8 mouse cellular contexts compared by ENCODE assay signal in the genomic region with DNA sequence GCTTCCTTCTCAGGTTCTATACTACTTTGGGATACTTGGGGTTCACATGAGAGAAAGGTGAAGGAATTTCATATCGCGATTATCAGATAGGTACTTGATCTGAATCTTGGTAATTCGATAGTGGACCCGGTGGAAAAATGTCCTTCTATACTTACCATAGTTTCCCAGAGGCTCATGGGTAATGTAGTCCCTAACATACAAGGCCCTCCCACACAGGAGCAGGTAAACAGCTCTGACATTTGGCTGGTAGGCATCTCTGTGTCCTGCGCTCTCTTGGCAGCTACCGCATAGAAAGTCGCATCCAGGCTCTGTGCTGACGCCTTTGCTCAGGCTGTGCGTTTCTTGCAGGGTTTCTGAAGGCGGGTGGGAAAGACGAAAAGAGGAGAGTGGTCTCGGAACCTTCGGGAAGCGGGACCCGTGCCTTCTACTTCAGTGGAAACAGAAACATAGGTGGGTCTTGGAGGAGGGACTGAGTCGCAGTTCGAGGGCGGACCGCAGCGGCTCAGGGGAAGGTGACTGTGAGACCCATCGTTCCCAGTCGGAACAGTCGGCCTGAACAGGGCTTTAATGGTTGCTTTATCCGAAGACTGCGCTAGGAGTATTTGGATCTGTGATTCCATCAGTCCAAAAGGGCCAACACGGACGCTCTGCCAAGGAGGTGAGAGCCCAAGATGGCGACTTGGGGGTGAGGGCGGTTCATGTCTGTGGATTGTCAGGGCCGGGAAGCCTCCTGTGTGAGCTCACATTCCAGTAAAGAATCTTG. TPM values are rescaled to one million over a fixed set of nuclear protein-coding genes. Genes with fewer than 3 reads are reported as not detected.
A peak's percentile ranks its signal among the peaks of the same experiment; 100 is the strongest.
DNase-seq lines count a peak whose midpoint lies in the region; ATAC-seq and TF ChIP-seq lines count a peak whose summit lies in the region.

A gene (plus strand): TSS at position 170 of the 763 bp plus-strand sequence.

- H3K27me3 ChIP-seq in MEL (ENCODE audit: control insufficient read depth in 1 of 2, insufficient read depth in 2 of 2, low read length in 2 of 2) = no peaks in the 10 kb centered on the region
- no peaks in the 10 kb centered on the region for H3K27me3 ChIP-seq in forebrain, embryonic 15.5 days
- no peaks in the 10 kb centered on the region for H3K27me3 ChIP-seq in liver, postnatal 0 days (ENCODE audit: insufficient read depth, low read length)
- H3K27me3 ChIP-seq in neural tube, embryonic 14.5 days (ENCODE audit: control insufficient read depth, insufficient read depth, low read length) = no peaks in the 10 kb centered on the region
- no peaks in the 10 kb centered on the region for H3K27me3 ChIP-seq in testis, adult 2 months (ENCODE audit: control insufficient read depth, insufficient read depth, low read length)

- no peak for TF ChIP-seq RAD21 in MEL (IDR thresholded peaks at IDR 0.05; ENCODE audit: low read depth, low read length)

- H3K4me1 ChIP-seq in MEL (ENCODE audit: control insufficient read depth in 1 of 2, insufficient read depth in 2 of 2, low read length in 2 of 2) = peaks cover 0 to 3% of the 10 kb centered on the region in 2 experiments; a peak in 1 of 4 replicates
- peaks cover 29% of the 10 kb centered on the region for H3K4me1 ChIP-seq in forebrain, embryonic 15.5 days
- H3K4me1 ChIP-seq in liver, postnatal 0 days (ENCODE audit: insufficient read depth) = peaks cover 28% of the 10 kb centered on the region
- peaks cover 26% of the 10 kb centered on the region for H3K4me1 ChIP-seq in neural tube, embryonic 14.5 days (ENCODE audit: control insufficient read depth, insufficient read depth, low read length)
- H3K4me1 ChIP-seq in testis, adult 2 months (ENCODE audit: control insufficient read depth, insufficient read depth, low read length) = no peaks in the 10 kb centered on the region; the same call in none of the 2 replicates

- peak in 1 of 2 experiments; percentile 47; a peak in 1 of 4 replicates for TF ChIP-seq POLR2A in MEL (IDR thresholded peaks at IDR 0.05; ENCODE audit: control insufficient read depth in 1 of 2, insufficient read depth in 1 of 2, low read depth in 1 of 2, low read length in 2 of 2, poor library complexity in 1 of 2)
- peak; percentile 73 for TF ChIP-seq POLR2A in testis, adult 2 months (IDR thresholded peaks at IDR 0.05; ENCODE audit: control insufficient read depth, low read depth, low read length)

- peaks cover 0 to 7% of the 10 kb centered on the region in 2 experiments; a peak in 1 of 4 replicates for H3K36me3 ChIP-seq in MEL (ENCODE audit: control insufficient read depth in 1 of 2, insufficient read depth in 2 of 2, low read length in 2 of 2)
- H3K36me3 ChIP-seq in forebrain, embryonic 15.5 days = peaks cover 5% of the 10 kb centered on the region; the same call in 1 of the 2 replicates
- H3K36me3 ChIP-seq in liver, postnatal 0 days (replicated peaks; ENCODE audit: insufficient read depth, low read length) = 0 out of 2 replicates have a peak, but pooled peaks cover 4% of the 10 kb centered on the region
- H3K36me3 ChIP-seq in neural tube, embryonic 14.5 days (ENCODE audit: control insufficient read depth, insufficient read depth, low read length) = no peaks in the 10 kb centered on the region
- H3K36me3 ChIP-seq in testis, adult 2 months (ENCODE audit: control insufficient read depth, insufficient read depth, low read length) = no peaks in the 10 kb centered on the region

- H3K79me2 ChIP-seq in MEL (ENCODE audit: control insufficient read depth, insufficient read depth, low read length, poor library complexity) = peaks cover 6% of the 10 kb centered on the region

- intact Hi-C loops in heart, postnatal 25 days (cut with DNase I) = loop anchor here (1.0 to 10.0 kb wide), 5 partner anchors 67 to 1523 kb away; a partner anchor contains a TSS

- peak within 1 kb of the TSS; percentile 72 to 93 for H3K4me3 ChIP-seq in MEL (ENCODE audit: control insufficient read depth in 1 of 2, insufficient read depth in 1 of 2, low read depth in 2 of 2, low read length in 2 of 2)
- peak within 1 kb of the TSS; percentile 85 for H3K4me3 ChIP-seq in forebrain, embryonic 15.5 days
- H3K4me3 ChIP-seq in liver, postnatal 0 days (ENCODE audit: low read depth, low read length) = peak within 1 kb of the TSS; percentile 87
- H3K4me3 ChIP-seq in neural tube, embryonic 14.5 days (ENCODE audit: low read depth, low read length) = peak within 1 kb of the TSS; percentile 56
- H3K4me3 ChIP-seq in testis, adult 2 months (ENCODE audit: control insufficient read depth, low read depth, low read length) = peak within 1 kb of the TSS; percentile 100

- no peaks in the 10 kb centered on the region for H3K9me3 ChIP-seq in MEL (replicated peaks; ENCODE audit: insufficient read depth, low read length)
- no peaks in the 10 kb centered on the region for H3K9me3 ChIP-seq in forebrain, embryonic 15.5 days
- H3K9me3 ChIP-seq in liver, postnatal 0 days (ENCODE audit: low read length) = no peaks in the 10 kb centered on the region
- no peaks in the 10 kb centered on the region for H3K9me3 ChIP-seq in neural tube, embryonic 14.5 days (ENCODE audit: control insufficient read depth, low read length)

- H3K27ac ChIP-seq in MEL (ENCODE audit: control insufficient read depth, low read depth, low read length) = peak within 1 kb of the TSS; percentile 67
- peak within 1 kb of the TSS; percentile 84 for H3K27ac ChIP-seq in forebrain, embryonic 15.5 days (replicated peaks)
- peak within 1 kb of the TSS; percentile 92 for H3K27ac ChIP-seq in liver, postnatal 0 days (ENCODE audit: low read depth)
- peak within 1 kb of the TSS; percentile 80 for H3K27ac ChIP-seq in neural tube, embryonic 14.5 days (ENCODE audit: low read depth, low read length)
- peak within 1 kb of the TSS; percentile 96 for H3K27ac ChIP-seq in testis, adult 2 months (ENCODE audit: control insufficient read depth, insufficient read depth, low read depth, low read length)

- TF ChIP-seq CTCF in MEL (IDR thresholded peaks at IDR 0.05 in 2 of 3, conservative IDR thresholded peaks at IDR 0.05 in 1 of 3; ENCODE audit: control insufficient read depth in 1 of 3, insufficient read depth in 1 of 3, low read depth in 2 of 3, low read length in 3 of 3, poor library complexity in 1 of 3, severe bottlenecking in 1 of 3) = no peak
- TF ChIP-seq CTCF in liver, postnatal 0 days (IDR thresholded peaks at IDR 0.05; ENCODE audit: low read depth) = no peak
- TF ChIP-seq CTCF in testis, adult 2 months (IDR thresholded peaks at IDR 0.05; ENCODE audit: control insufficient read depth, insufficient read depth, insufficient replicate concordance, low read depth, low read length) = no peak

- peak within 1 kb of the TSS; percentile 51 for H3K4me2 ChIP-seq in forebrain, embryonic 15.5 days (replicated peaks)
- H3K4me2 ChIP-seq in liver, postnatal 0 days (ENCODE audit: low read depth, low read length) = peak within 1 kb of the TSS; percentile 89
- H3K4me2 ChIP-seq in neural tube, embryonic 14.5 days (ENCODE audit: low read depth, low read length) = peak within 1 kb of the TSS; percentile 59

- peak; percentile 95 for ATAC-seq in forebrain, embryonic 15.5 days (replicated peaks)
- peak; percentile 97 for ATAC-seq in liver, postnatal 0 days
- peak; percentile 94 for ATAC-seq in neural tube, embryonic 14.5 days (ENCODE audit: low read depth)

- TF ChIP-seq EP300 in MEL (IDR thresholded peaks at IDR 0.05; ENCODE audit: low read depth in 1 of 2, low read length in 2 of 2) = peak in 1 of 2 experiments; percentile 5; a peak in 1 of 4 replicates
- 0 out of 2 replicates have a peak, but pooled peaks have one; percentile 17 for TF ChIP-seq EP300 in liver, postnatal 0 days (IDR thresholded peaks at IDR 0.05; ENCODE audit: low read depth)

- peak within 1 kb of the TSS; percentile 72 for H3K9ac ChIP-seq in MEL (ENCODE audit: control insufficient read depth, low read depth, low read length, poor library complexity, severe bottlenecking)
- H3K9ac ChIP-seq in forebrain, embryonic 15.5 days (replicated peaks) = peak within 1 kb of the TSS; percentile 79
- H3K9ac ChIP-seq in liver, postnatal 0 days (replicated peaks) = peak within 1 kb of the TSS; percentile 85
- peak within 1 kb of the TSS; percentile 52 for H3K9ac ChIP-seq in neural tube, embryonic 14.5 days (replicated peaks; ENCODE audit: low read depth, low read length)

- DNase-seq in MEL (ENCODE audit: low read depth, low spot score) = peak; percentile 91
- peak; percentile 85 to 87 for DNase-seq in cerebellum, adult 18-20 months
- DNase-seq in heart, postnatal 25 days (ENCODE audit: low spot score) = peak; percentile 29
- DNase-seq in layer of hippocampus, adult 11-12 months (ENCODE audit: low spot score) = peak; percentile 83
- peak; percentile 70 for DNase-seq in liver, postnatal 0 days

- under 1% methylated on average over 30 of the region's 30 CpGs for WGBS in forebrain, embryonic 15.5 days
- under 1% methylated on average over 30 of the region's 30 CpGs for WGBS in liver, postnatal 0 days (ENCODE audit: insufficient replicate concordance)
- under 1% methylated on average over 30 of the region's 30 CpGs for WGBS in neural tube, embryonic 14.5 days

TF ChIP-seq in MEL, 35 proteins besides CTCF, POLR2A, EP300 and RAD21 (continues in another document):
- no peak for TF ChIP-seq TAL1 (IDR thresholded peaks at IDR 0.05; ENCODE audit: low read length)
- TF ChIP-seq MXI1 (IDR thresholded peaks at IDR 0.05; ENCODE audit: low read depth, low read length) = peak; percentile 85
- TF ChIP-seq GATA1 (IDR thresholded peaks at IDR 0.05; ENCODE audit: low read depth, low read length) = peak; percentile 90
- TF ChIP-seq MAX (IDR thresholded peaks at IDR 0.05; ENCODE audit: low read length) = peak; percentile 36; the same call in 1 of the 2 replicates
- no peak for TF ChIP-seq MAFK (IDR thresholded peaks at IDR 0.05; ENCODE audit: borderline replicate concordance, low read depth, low read length)
- TF ChIP-seq MEF2A (IDR thresholded peaks at IDR 0.05; ENCODE audit: extremely low read depth, insufficient replicate concordance, low read depth, low read length, poor library complexity, severe bottlenecking) = 0 out of 2 replicates have a peak, but pooled peaks have one; percentile 44
- TF ChIP-seq TCF12 (IDR thresholded peaks at IDR 0.05; ENCODE audit: low read depth, low read length) = peak; percentile 3; the same call in 1 of the 2 replicates
- TF ChIP-seq SMC3 (IDR thresholded peaks at IDR 0.05; ENCODE audit: low read depth, low read length) = no peak
- no peak for TF ChIP-seq E2F4 (IDR thresholded peaks at IDR 0.05; ENCODE audit: borderline replicate concordance, low read depth, low read length)
- TF ChIP-seq ETS1 (IDR thresholded peaks at IDR 0.05; ENCODE audit: low read depth, low read length) = peak; percentile 41; the same call in 1 of the 2 replicates

RNA-seq across cellular contexts. Expression of the gene that starts here (rescaled TPM):
- total RNA-seq in MEL (2012; rRNA removed) = 3.3 and 4.6 TPM in 2 replicates
- 1 to 10 TPM in 1 of 2 experiments, not detected in 1; 4.5 TPM for polyA plus RNA-seq in MEL (2012; ENCODE audit: insufficient read depth in 1 of 2, insufficient read length in 2 of 2, low read depth in 1 of 2, low replicate concordance in 2 of 2, missing spikeins in 1 of 2)
- 17.1 and 18.5 TPM in 2 replicates for polyA plus RNA-seq in forebrain, embryonic 15.5 days (2015; fragmentation: Nextera tagmentation; extraction: Ambion mirVana)
- total RNA-seq in heart, postnatal 25 days (2021) = 1 to 10 TPM; 6.0 to 9.6 TPM
- 4.5 and 4.6 TPM in 2 replicates for polyA plus RNA-seq in liver, postnatal 0 days (2015; fragmentation: Nextera tagmentation; extraction: Ambion mirVana)
- polyA plus RNA-seq in neural tube, embryonic 14.5 days (2014; fragmentation: Nextera tagmentation; extraction: Ambion mirVana) = 20.8 and 21.2 TPM in 2 replicates
- polyA plus RNA-seq in testis, adult 2 months (2012; rRNA removed) = 9.8 and 19.7 TPM in 2 replicates

Comparison
In these comparisons a context has a peak if more than half of its experiments do, and no peak if none do; other contexts are left out.
1. Peak in every context shown above with its lines: DNase-seq, ATAC-seq, H3K4me3 ChIP-seq and H3K27ac ChIP-seq.
2. DNase-seq: peak in every context shown above with its lines; median percentile 91 in MEL; 86 in cerebellum, adult 18-20 months; 83 in layer of hippocampus, adult 11-12 months; 70 in liver, postnatal 0 days; 29 in heart, postnatal 25 days.